Mouse (Mus musculus): ENCODE results near the gene Gstm6.

GRCm38 (mm10) chr3:107929243-107929642 lies 14.3 kb downstream of the Gstm6 start:
- no peak for TF ChIP-seq POLR2A (IDR thresholded peaks at IDR 0.05; ENCODE audit: extremely low read depth, insufficient read depth, low read length)
- no peak for TF ChIP-seq CTCF (IDR thresholded peaks at IDR 0.05; ENCODE audit: low read depth, low read length)

All from liver, adult 2 months (tissue).